Mouse (Mus musculus) left cerebral cortex, adult 6 months (tissue): Measurements from ENCODE around the gene Rev1. TPM values are rescaled to one million over a fixed set of nuclear protein-coding genes. Genes with fewer than 3 reads are reported as not detected.

Experiments
- long read RNA-seq, 2 experiments: library from polyadenylated mRNA; unstranded; transcript quantifications; one replicate each; pipeline ENCODE4 v2.0.0; 2019 to 2020
- polyA plus RNA-seq: library from polyadenylated mRNA; unstranded; fragments of <200 nt; fragmentation: Nextera tagmentation; gene quantifications from 2 replicates; pipeline ENCODE4 v1.2.3, GENCODE M21; 2021

Gene Rev1
- polyA plus RNA-seq, result 4.4 and 12.1 TPM in 2 replicates
- long read RNA-seq, experiment 1, full-length matches to known transcripts, result 7 of 49 reads
- long read RNA-seq, experiment 1, partial matches to known transcripts, result 20 of 49 reads
- long read RNA-seq, experiment 1, other reads (novel, unspliced or antisense), result 22 of 49 reads
- long read RNA-seq, experiment 2, partial matches to known transcripts, result 3 of 6 reads
- long read RNA-seq, experiment 2, other reads (novel, unspliced or antisense), result 3 of 6 reads

DNA sequence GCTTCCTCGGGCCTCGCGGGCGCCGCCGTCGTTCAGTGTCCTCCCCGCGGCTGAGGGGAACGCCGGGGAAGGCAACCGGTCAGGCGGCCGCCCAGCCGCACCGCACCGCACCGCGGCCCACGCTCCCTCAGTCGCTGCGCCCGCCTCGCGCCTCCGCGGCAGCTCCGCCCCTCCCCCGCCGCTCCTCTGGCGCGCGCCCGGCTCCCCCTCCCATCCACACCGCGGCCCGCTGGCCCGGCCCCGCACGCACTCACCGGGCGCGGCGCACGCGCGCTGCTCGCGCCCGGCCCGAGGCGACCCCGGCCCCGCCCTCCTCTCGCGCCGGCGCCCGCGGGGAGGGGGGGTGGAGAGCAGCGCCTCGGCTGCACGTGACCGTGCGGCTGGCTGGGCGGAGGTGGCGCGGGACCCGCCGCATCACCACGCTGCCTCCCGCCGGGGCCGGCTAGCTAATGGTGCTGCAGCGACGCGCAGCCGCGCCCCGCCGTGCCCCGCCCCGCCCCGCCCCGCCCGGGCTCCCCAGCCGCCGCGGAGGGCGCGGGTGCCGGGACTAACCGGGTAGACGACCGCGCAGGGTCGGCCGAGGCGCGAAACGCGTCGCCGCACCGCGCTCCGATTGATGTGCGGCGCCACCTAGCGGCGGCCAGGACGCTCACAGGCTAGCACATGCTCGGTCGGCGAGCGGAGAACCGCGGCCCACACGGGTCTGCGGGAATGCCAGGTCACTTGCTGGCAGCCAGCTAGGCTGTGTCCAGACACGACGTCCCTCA, at the start of gene Rev1:
TSS of gene Rev1 (minus strand) at position 301 of the 767 bp plus-strand sequence.

Other genes with a start within 250 kb of the Rev1 start
- gene Mitd1, start 239.4 kb downstream of the Rev1 start, polyA plus RNA-seq, result 10.4 and 11.2 TPM in 2 replicates
- gene Mrpl30, start 239.3 kb downstream of the Rev1 start, polyA plus RNA-seq, result 298 and 362 TPM in 2 replicates
- gene Lyg2, start 213.3 kb downstream of the Rev1 start, polyA plus RNA-seq, result 0.05 TPM in 1 of 2 replicates, not detected in the other
- not detected in 2 replicates for gene Lyg1, start 172.0 kb downstream of the Rev1 start, polyA plus RNA-seq
- 71.2 and 81.6 TPM in 2 replicates for gene Txndc9, start 131.9 kb downstream of the Rev1 start, polyA plus RNA-seq
- 15.9 and 16.1 TPM in 2 replicates for gene Eif5b, start 131.8 kb downstream of the Rev1 start, polyA plus RNA-seq